Mouse (Mus musculus): Measurements from ENCODE around the gene Rorc.

Gene Rorc

GRCm38 (mm10) chr3:94372641-94373040 lies at the start of gene Rorc:
Gene Rorc, plus strand, starts transcription at chr3:94372794.
- DNase-seq: peak; percentile 78

GRCm38 (mm10) chr3:94328681-94329080 lies 43.9 kb upstream of the Rorc start:
- DNase-seq: peak; percentile 17

- no peak for DNase-seq
Measured at GRCm38 (mm10) chr3:94334442-94334841, 38.2 kb upstream of the Rorc start.

- no peak for DNase-seq
Measured at GRCm38 (mm10) chr3:94338522-94338921, 34.1 kb upstream of the Rorc start.

GRCm38 (mm10) chr3:94341959-94342422 lies 30.6 kb upstream of the Rorc start, which contains the start of gene Them5:
Gene Them5, plus strand, starts transcription at chr3:94342099.
- peak; percentile 42 for DNase-seq

- no peak for DNase-seq
Measured at GRCm38 (mm10) chr3:94342552-94342951, 30.0 kb upstream of the Rorc start.

GRCm38 (mm10) chr3:94344182-94344581 lies 28.4 kb upstream of the Rorc start:
- DNase-seq: no peak

GRCm38 (mm10) chr3:94344897-94345296 lies 27.7 kb upstream of the Rorc start:
- DNase-seq: no peak

GRCm38 (mm10) chr3:94348146-94348545 lies 24.4 kb upstream of the Rorc start:
- no peak for DNase-seq

- peak; percentile 30 for DNase-seq
Measured at GRCm38 (mm10) chr3:94360812-94361211, 11.8 kb upstream of the Rorc start.

- no peak for DNase-seq
Measured at GRCm38 (mm10) chr3:94362138-94362537, 10.5 kb upstream of the Rorc start, which contains the start of gene C2cd4d. Gene C2cd4d, plus strand, starts transcription at chr3:94362438.

GRCm38 (mm10) chr3:94363291-94364153 lies 9.1 kb upstream of the Rorc start:
- peak; percentile 61 for DNase-seq

GRCm38 (mm10) chr3:94364154-94364526 lies 8.5 kb upstream of the Rorc start:
- DNase-seq: no peak

- peak; percentile 81 for DNase-seq
Measured at GRCm38 (mm10) chr3:94366761-94367160, 5.8 kb upstream of the Rorc start.

- no peak for DNase-seq
Measured at GRCm38 (mm10) chr3:94367511-94367910, 5.1 kb upstream of the Rorc start.

GRCm38 (mm10) chr3:94368631-94369030 lies 4.0 kb upstream of the Rorc start:
- no peak for DNase-seq

GRCm38 (mm10) chr3:94369709-94370108 lies 2.9 kb upstream of the Rorc start:
- DNase-seq: no peak

- peak; percentile 94 for DNase-seq
Measured at GRCm38 (mm10) chr3:94371637-94372036, 957 bp upstream of the Rorc start.

- DNase-seq: no peak
Measured at GRCm38 (mm10) chr3:94372038-94372437, 556 bp upstream of the Rorc start.

- peak; percentile 38 for DNase-seq
Measured at GRCm38 (mm10) chr3:94373090-94373489, 496 bp downstream of the Rorc start.

- DNase-seq: peak; percentile 78
Measured at GRCm38 (mm10) chr3:94373597-94374011, 1.0 kb downstream of the Rorc start.

GRCm38 (mm10) chr3:94374636-94375035 lies 2.0 kb downstream of the Rorc start:
- DNase-seq: peak; percentile 75

- no peak for DNase-seq
Measured at GRCm38 (mm10) chr3:94375146-94375545, 2.6 kb downstream of the Rorc start.

GRCm38 (mm10) chr3:94375861-94376260 lies 3.3 kb downstream of the Rorc start:
- no peak for DNase-seq
